Mouse (Mus musculus) adrenal gland, postnatal 25 days (tissue): ENCODE data around the gene Gm20532. TPM values are rescaled to one million over a fixed set of nuclear protein-coding genes. Genes with fewer than 3 reads are reported as not detected.

ENCODE experiments used
- DNase-seq: peaks from one replicate; pipeline ENCODE4 v3.0.0; 2021; ENCODE audit warnings: mixed read lengths
- total RNA-seq: library from RNA; stranded (reverse); gene quantifications from 2 replicates; pipeline ENCODE4 v1.2.3, GENCODE M21; 2021

The Gm20532 gene
- total RNA-seq, 1 experiment from 2014 or later = not detected

- DNase-seq = no peak
These were observed 39.0 kb downstream of the Gm20532 start for GRCm38 (mm10) chr2:26625419-26625818.

DNA sequence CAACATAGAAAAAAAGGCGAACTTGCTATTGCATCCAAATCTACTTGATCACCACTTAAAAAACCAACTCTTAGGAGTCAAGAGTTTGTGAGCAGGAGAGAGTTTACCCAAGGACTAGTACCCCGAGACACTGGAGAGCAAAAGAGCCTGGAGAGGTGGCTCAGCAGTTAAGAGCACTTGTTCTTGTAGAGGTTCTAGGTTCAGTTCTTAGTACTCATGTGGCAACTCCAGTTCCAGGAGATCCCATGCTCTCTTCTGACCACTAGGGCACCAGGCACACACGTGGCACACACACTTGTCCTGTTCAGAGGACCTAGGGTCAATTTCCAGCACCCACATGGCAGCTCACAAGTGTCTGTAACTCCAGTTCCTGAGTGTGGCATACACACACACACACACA lies 39.6 kb downstream of the Gm20532 start:
- no peak for DNase-seq

DNA sequence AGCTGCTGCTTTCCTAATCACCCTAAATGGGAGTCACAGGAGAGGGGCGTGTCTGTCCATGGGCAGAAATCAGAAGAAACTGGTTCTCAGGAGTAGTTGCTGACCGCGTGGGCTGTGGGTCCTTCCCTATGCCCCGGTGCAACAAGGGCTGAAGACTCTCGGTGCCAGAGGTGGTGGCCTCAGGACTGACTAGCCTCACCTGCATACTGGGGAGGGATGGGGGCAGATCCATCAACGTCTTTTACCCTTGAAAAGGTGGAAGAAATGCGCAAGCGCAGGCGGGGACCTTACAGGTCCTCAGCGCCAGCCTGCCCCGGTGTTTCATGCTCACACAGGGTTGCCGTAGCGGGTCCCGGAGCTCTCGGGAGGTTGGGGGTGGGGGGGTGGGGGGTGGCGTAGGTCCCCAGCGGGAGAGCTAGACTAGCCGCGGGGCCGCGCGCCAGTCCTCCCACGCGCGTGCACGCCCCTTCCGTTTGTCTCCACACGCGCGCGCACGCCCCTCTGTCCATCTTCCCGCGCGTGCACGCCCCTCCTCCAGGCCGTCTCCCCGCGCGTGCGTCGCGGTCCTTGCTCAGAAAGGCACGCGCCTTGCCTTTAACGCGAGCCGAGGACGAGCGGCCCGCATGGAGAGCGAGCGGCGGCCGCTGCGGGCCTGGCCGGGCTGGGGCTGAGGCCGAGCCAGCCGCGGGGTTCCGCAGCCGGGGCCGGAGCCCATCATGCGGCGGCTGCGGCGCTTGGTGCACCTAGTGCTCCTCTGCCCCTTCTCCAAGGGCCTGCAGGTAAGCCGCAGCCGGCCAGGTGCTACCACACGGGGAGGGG lies 41.7 kb downstream of the Gm20532 start, which contains the start of gene Fam69b:
Gene Fam69b (plus strand): TSS at position 537 of the 819 bp plus-strand sequence.
- DNase-seq = peak; percentile 82

- no peak for DNase-seq
These were observed 42.5 kb downstream of the Gm20532 start for GRCm38 (mm10) chr2:26628792-26629437.

DNA sequence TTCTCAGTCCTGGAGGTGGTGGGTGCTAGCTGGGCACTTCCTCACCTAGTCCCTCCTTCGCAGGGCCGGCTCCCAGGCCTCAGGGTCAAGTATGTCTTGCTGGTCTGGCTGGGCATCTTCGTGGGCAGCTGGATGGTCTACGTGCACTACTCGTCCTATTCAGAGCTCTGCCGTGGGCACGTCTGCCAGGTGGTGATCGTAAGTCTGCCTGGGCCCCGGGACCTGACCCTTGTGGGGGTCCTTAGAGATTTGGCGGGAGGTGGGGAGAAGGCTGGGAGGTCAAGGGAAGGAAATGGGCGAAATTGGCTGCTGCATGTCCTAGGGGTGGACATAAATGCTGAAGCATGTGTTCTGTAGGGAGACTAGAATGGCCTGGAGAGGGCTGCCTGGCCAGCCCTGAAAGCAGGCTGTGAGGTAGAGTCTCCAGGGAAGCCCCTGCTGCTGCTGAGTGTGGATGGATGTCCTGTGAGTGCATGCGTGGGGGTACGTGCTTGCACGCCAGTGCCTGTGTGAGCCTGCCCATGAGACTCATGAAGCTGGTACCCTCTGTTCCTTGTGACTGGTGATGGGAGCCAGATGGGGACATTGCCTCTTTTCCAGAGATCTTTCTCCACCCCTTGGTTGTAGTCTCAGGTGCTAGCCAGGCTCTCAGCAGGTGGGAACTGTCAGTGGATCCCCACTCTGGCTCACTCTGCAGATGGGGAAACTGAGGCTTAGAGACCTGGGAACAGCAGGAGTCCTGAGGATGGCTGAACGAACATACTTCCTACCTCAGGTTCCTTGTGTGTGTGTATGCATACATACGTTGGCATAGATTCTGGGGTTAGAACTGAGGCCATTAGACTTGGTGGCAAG lies 46.3 kb downstream of the Gm20532 start:
- no peak for DNase-seq

GRCm38 (mm10) chr2:26633953-26634530 lies 47.6 kb downstream of the Gm20532 start:
- DNase-seq = no peak

DNA sequence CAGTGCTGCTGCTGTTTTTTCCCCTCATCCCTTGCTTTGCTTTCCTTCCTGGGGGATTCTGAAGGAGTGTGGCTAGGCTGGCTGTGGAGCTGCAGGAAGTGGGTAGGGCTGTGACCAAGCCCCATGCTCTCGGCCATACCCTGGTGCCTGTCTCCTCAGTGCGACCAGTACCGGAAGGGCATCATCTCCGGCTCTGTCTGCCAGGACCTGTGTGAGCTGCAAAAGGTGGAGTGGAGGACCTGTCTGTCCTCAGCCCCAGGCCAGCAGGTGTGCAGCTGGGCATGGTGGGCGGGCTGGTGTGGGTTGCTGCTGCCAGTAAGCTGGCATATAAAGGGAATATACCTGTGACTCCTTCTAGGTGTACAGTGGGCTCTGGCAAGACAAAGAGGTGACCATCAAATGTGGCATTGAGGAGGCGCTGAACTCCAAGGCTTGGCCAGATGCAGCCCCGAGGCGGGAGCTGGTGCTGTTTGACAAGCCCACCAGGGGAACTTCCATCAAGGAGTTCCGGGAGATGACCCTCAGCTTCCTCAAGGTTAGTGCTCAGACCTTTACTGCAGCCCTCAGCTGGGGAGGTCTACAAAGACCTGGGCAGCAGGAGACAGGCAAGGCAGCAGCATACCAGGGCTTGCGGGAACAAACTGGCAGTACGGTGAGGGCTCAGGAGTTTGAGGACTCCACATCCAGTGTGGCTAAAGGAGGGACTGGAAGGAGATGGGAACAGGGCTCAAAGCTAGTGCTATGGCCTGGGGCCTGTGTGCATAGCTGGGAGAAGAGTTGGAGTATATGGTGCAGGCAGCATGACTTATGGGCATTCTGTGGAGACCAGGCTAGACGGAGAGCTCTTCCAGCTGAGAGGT lies 48.4 kb downstream of the Gm20532 start:
- DNase-seq = no peak

DNA sequence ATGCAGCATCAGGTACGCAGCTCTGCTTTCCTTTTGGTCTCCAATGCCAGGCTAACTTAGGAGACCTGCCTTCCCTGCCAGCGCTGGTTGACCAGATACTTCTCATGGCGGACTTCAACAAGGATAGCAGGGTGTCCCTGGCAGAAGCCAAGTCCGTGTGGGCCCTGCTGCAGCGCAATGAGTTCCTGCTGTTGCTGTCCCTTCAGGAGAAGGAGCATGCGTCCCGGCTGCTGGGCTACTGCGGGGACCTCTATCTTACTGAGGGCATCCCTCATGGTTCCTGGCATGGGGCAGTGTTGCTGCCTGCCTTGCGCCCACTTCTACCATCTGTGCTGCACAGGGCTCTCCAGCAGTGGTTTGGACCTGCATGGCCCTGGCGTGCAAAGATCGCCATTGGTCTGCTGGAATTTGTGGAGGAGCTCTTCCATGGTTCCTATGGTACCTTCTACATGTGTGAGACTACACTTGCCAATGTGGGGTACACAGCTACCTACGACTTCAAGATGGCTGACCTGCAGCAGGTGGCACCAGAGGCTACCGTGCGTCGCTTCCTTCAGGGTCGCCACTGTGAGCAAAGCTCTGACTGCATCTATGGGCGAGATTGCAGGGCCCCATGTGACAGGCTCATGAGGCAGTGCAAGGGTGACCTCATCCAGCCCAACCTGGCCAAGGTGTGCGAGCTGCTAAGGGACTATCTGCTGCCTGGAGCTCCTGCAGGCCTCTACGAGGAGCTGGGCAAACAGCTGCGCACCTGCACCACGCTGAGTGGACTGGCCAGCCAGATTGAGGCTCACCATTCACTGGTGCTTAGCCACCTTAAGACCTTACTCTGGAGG lies 49.3 kb downstream of the Gm20532 start:
- no peak for DNase-seq

DNA sequence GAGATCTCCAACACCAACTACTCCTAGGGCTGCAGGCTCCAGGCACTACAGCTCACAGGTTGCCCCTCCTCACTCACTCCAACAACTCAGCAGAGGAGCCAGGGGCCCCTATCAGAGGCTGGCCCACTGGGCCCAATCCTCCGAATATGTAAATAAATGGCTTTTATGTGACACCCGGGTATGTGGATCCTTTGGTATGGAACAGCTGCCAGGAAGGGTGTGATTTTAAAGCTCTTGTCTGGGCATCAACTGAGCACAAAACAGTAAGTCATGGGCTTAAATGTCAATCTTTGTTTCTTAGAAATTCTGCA lies 49.8 kb downstream of the Gm20532 start:
- no peak for DNase-seq

DNA sequence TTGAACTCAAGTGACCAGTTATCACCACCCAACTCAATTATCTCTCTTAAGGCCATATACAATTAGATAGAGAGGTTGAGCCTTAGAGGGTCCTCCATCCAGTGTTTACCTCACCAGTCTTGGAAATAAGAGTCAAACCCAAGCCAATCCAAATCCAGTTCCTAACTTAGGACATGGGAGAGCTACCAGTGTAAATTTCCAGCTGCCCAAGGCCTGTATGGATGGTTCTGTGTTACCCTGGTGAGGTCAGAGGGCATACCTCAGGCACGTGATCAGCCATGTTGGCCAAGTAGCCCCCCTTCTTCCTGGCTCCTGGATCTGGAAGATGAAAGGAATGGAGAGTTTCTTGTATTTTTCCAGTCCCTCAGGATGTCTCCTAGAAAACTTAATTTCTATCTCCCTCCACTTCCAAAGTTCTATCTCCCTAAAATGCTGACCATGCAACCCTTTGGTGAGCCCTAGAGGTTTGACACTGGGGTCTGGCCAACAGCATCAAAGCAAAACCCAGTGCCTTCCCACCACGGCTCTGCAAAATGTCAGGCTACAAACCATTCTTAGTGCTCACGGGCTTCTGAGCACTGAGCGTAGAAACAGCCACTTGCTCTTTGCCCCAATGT lies 51.0 kb downstream of the Gm20532 start:
- DNase-seq = no peak

GRCm38 (mm10) chr2:26638039-26638438 lies 51.6 kb downstream of the Gm20532 start:
- no peak for DNase-seq

DNA sequence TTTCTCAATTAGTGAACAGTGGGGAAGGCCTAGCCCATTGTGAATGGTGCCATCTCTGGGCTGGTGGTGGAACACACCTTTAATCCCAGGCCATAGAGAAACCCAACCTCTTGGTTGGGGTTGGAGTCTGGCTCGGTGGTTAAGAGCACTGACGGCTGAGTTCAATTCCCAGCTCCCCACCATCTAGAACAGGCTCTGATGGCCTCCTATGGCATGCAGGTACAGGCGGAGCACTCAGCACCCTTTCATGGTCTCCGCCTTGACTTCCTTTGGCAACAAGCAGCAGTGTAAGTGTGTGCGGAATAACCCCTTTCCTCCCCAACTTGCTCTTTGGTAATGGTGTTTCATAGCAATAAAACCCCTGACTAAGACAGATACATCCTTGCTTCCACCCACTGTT lies 52.1 kb downstream of the Gm20532 start:
- DNase-seq = no peak

- no peak for DNase-seq
These were observed 52.6 kb downstream of the Gm20532 start for GRCm38 (mm10) chr2:26639083-26639482.

GRCm38 (mm10) chr2:26639838-26640830 lies 53.7 kb downstream of the Gm20532 start:
- DNase-seq = peak; percentile 98

DNA sequence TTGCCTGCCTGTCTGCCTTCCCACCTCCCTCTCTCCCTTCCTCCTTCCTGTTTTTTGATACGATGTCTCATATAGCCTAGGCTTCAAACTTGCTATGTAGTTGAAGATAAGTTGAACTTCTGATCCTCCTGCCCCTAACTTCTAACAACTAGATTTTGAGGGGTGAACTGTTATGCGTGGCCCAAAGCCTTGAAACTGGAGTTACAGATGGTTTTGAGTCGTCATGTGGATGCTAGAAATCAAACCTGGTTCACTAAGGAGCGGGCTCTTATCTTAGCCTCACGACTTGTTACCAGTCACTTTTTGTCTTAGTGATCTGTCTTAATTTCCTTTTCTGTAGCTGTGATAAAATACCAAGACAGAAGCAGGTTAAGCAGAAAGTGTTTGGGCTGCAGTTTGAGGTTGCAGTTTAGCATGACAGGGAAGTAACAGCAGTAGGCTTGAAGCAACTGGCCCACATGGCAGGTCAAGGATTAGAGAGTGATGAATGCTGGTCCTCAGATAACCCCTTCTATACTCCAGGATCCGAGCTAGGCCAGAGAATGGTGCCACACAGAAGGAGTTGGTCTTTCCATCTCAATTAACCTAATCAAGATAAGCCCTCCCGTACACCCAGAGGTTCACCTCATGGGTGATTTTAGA lies 54.7 kb downstream of the Gm20532 start:
- no peak for DNase-seq

- peak; percentile 26 for DNase-seq
These were observed 57.5 kb downstream of the Gm20532 start for GRCm38 (mm10) chr2:26643942-26644341.

GRCm38 (mm10) chr2:26646643-26647293 lies 60.3 kb downstream of the Gm20532 start:
- peak; percentile 58 for DNase-seq

DNA sequence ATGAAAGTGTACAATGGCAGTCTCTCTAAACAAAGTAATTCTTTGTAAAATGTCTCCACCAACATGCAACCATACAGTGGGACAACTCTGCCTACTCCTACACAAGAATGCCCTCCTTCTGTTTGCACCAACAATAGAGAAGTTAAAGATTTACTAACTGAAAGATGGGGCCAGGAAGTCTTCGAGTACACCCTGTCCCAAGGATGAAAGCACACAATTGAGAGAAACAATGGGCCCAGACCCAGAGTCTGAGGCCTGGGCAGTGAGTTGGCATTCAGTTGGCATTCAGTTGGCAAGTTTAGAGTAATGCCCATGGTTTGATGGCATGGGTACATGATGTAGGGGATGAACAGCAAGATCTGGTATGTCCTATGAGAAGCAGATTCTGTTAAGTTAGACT lies 68.2 kb downstream of the Gm20532 start:
- DNase-seq = no peak
